Mouse (Mus musculus): Measurements from ENCODE around the gene Mtus2. TPM values are rescaled to one million over a fixed set of nuclear protein-coding genes. Genes with fewer than 3 reads are reported as not detected.

The Mtus2 gene
- polyA plus RNA-seq, 1 experiment from 2014 or later: 15.5 TPM

- Histone ChIP-seq H3K27me3 (replicated peaks) (0 out of 2 replicates have a peak, but pooled peaks cover 4% of the 10 kb centered on the region), H3K4me3 (replicated peaks) (no peak overlapping the region), H3K36me3 (no peaks in the 10 kb centered on the region), H3K4me2 (no peak overlapping the region), H3K4me1 (no peaks in the 10 kb centered on the region), H3K9me3 (no peaks in the 10 kb centered on the region), H3K27ac (no peak overlapping the region), H3K9ac (no peak overlapping the region)
- ATAC-seq (ENCODE audit: insufficient read depth, low FRiP score, low read depth): no peak
Observed at GRCm38 (mm10) chr5:148239067-148239466, 281.9 kb downstream of the Mtus2 start.

GRCm38 (mm10) chr5:148239757-148240156 is 282.6 kb downstream of the Mtus2 start:
- Histone ChIP-seq H3K4me2 (no peak overlapping the region), H3K27ac (no peak overlapping the region)
- WGBS: 38% methylated on average over 2 of the region's 2 CpGs

GRCm38 (mm10) chr5:148241932-148242331 is 284.8 kb downstream of the Mtus2 start:
- H3K36me3 ChIP-seq: no peaks in the 10 kb centered on the region
- no peak for ATAC-seq (ENCODE audit: insufficient read depth, low FRiP score, low read depth)

More at GRCm38 (mm10) chr5:148239757-148240156, 282.6 kb downstream of the Mtus2 start:
- Histone ChIP-seq H3K9me3 (no peaks in the 10 kb centered on the region), H3K27me3 (replicated peaks) (0 out of 2 replicates have a peak, but pooled peaks cover 4% of the 10 kb centered on the region), H3K9ac (no peak overlapping the region), H3K36me3 (no peaks in the 10 kb centered on the region), H3K4me1 (no peaks in the 10 kb centered on the region), H3K4me3 (replicated peaks) (no peak overlapping the region)
- ATAC-seq (ENCODE audit: insufficient read depth, low FRiP score, low read depth): no peak

GRCm38 (mm10) chr5:148244471-148244870 is 287.4 kb downstream of the Mtus2 start:
- Histone ChIP-seq H3K4me3 (replicated peaks) (no peak overlapping the region), H3K36me3 (no peaks in the 10 kb centered on the region), H3K9ac (no peak overlapping the region), H3K27ac (no peak overlapping the region), H3K27me3 (replicated peaks) (no peaks in the 10 kb centered on the region), H3K9me3 (no peaks in the 10 kb centered on the region), H3K4me2 (no peak overlapping the region), H3K4me1 (no peaks in the 10 kb centered on the region)
- no peak for ATAC-seq (ENCODE audit: insufficient read depth, low FRiP score, low read depth)
- WGBS: 30% methylated on average over 1 of the region's 1 CpGs

More at GRCm38 (mm10) chr5:148241932-148242331, 284.8 kb downstream of the Mtus2 start:
- WGBS: 8% methylated on average over 7 of the region's 7 CpGs
- H3K9ac ChIP-seq: no peak overlapping the region
- H3K9me3 ChIP-seq: no peaks in the 10 kb centered on the region
- H3K4me2 ChIP-seq: no peak overlapping the region
- H3K27ac ChIP-seq: no peak overlapping the region
- H3K4me3 ChIP-seq (replicated peaks): no peak overlapping the region
- H3K27me3 ChIP-seq (replicated peaks): 0 out of 2 replicates have a peak, but pooled peaks cover 4% of the 10 kb centered on the region
- no peaks in the 10 kb centered on the region for H3K4me1 ChIP-seq

- H3K27ac ChIP-seq: no peak overlapping the region
- ATAC-seq (ENCODE audit: insufficient read depth, low FRiP score, low read depth): no peak
- no peaks in the 10 kb centered on the region for H3K27me3 ChIP-seq (replicated peaks)
- H3K4me3 ChIP-seq (replicated peaks): no peak overlapping the region
- no peaks in the 10 kb centered on the region for H3K4me1 ChIP-seq
- no peaks in the 10 kb centered on the region for H3K9me3 ChIP-seq
- H3K36me3 ChIP-seq: no peaks in the 10 kb centered on the region
- no peak overlapping the region for H3K4me2 ChIP-seq
- WGBS: 83% methylated on average over 2 of the region's 2 CpGs
- no peak overlapping the region for H3K9ac ChIP-seq
Observed at GRCm38 (mm10) chr5:148245386-148245785, 288.3 kb downstream of the Mtus2 start.

GRCm38 (mm10) chr5:148248236-148248635 is 291.1 kb downstream of the Mtus2 start:
- Histone ChIP-seq H3K27me3 (replicated peaks) (no peaks in the 10 kb centered on the region), H3K27ac (no peak overlapping the region), H3K4me2 (no peak overlapping the region), H3K36me3 (no peaks in the 10 kb centered on the region), H3K9me3 (no peaks in the 10 kb centered on the region), H3K4me1 (no peaks in the 10 kb centered on the region), H3K4me3 (replicated peaks) (no peak overlapping the region), H3K9ac (no peak overlapping the region)
- 35% methylated on average over 2 of the region's 2 CpGs for WGBS
- no peak for ATAC-seq (ENCODE audit: insufficient read depth, low FRiP score, low read depth)

GRCm38 (mm10) chr5:148251847-148252246 is 294.7 kb downstream of the Mtus2 start:
- Histone ChIP-seq H3K27me3 (replicated peaks) (no peaks in the 10 kb centered on the region), H3K27ac (no peak overlapping the region), H3K9ac (no peak overlapping the region), H3K4me3 (replicated peaks) (no peak overlapping the region), H3K9me3 (no peaks in the 10 kb centered on the region), H3K4me2 (no peak overlapping the region), H3K4me1 (no peaks in the 10 kb centered on the region), H3K36me3 (no peaks in the 10 kb centered on the region)
- no peak for ATAC-seq (ENCODE audit: insufficient read depth, low FRiP score, low read depth)

- Histone ChIP-seq H3K36me3 (no peaks in the 10 kb centered on the region), H3K27me3 (replicated peaks) (no peaks in the 10 kb centered on the region), H3K4me2 (no peak overlapping the region), H3K4me1 (peaks cover 4% of the 10 kb centered on the region; the same call in 1 of the 2 replicates), H3K9me3 (no peaks in the 10 kb centered on the region), H3K9ac (no peak overlapping the region), H3K27ac (no peak overlapping the region), H3K4me3 (replicated peaks) (no peak overlapping the region)
- WGBS: 82% methylated on average over 7 of the region's 7 CpGs
- no peak for ATAC-seq (ENCODE audit: insufficient read depth, low FRiP score, low read depth)
Observed at GRCm38 (mm10) chr5:148262016-148262415, 304.9 kb downstream of the Mtus2 start.

GRCm38 (mm10) chr5:148264819-148265707 is 307.9 kb downstream of the Mtus2 start:
- peak; percentile 65; the same call in 1 of the 2 replicates for ATAC-seq (ENCODE audit: insufficient read depth, low FRiP score, low read depth)

GRCm38 (mm10) chr5:148266841-148267240 is 309.7 kb downstream of the Mtus2 start:
- Histone ChIP-seq H3K36me3 (no peaks in the 10 kb centered on the region), H3K27me3 (replicated peaks) (no peaks in the 10 kb centered on the region), H3K4me2 (no peak overlapping the region), H3K9ac (no peak overlapping the region), H3K4me1 (peaks cover 4% of the 10 kb centered on the region; the same call in 1 of the 2 replicates), H3K4me3 (replicated peaks) (no peak overlapping the region), H3K27ac (no peak overlapping the region), H3K9me3 (no peaks in the 10 kb centered on the region)
- no peak for ATAC-seq (ENCODE audit: insufficient read depth, low FRiP score, low read depth)
- WGBS: 75% methylated on average over 2 of the region's 2 CpGs

More at GRCm38 (mm10) chr5:148264819-148265707, 307.9 kb downstream of the Mtus2 start:
- peak overlapping the region; percentile 8; the same call in 1 of the 2 replicates for H3K9ac ChIP-seq
- 1% methylated on average over 32 of the region's 32 CpGs for WGBS
- H3K27me3 ChIP-seq (replicated peaks): no peaks in the 10 kb centered on the region
- peak overlapping the region; percentile 51 for H3K4me3 ChIP-seq (replicated peaks)
- H3K9me3 ChIP-seq: no peaks in the 10 kb centered on the region
- H3K36me3 ChIP-seq: no peaks in the 10 kb centered on the region
- peaks cover 4% of the 10 kb centered on the region; the same call in 1 of the 2 replicates for H3K4me1 ChIP-seq
- 0 out of 2 replicates have a peak overlapping the region, but pooled peaks have one; percentile 13 for H3K27ac ChIP-seq
- H3K4me2 ChIP-seq: peak overlapping the region; percentile 72

GRCm38 (mm10) chr5:148267446-148267845 is 310.3 kb downstream of the Mtus2 start:
- Histone ChIP-seq H3K4me1 (peaks cover 4% of the 10 kb centered on the region; the same call in 1 of the 2 replicates), H3K9ac (no peak overlapping the region), H3K4me3 (replicated peaks) (no peak overlapping the region), H3K27me3 (replicated peaks) (no peaks in the 10 kb centered on the region), H3K9me3 (no peaks in the 10 kb centered on the region), H3K27ac (no peak overlapping the region), H3K36me3 (no peaks in the 10 kb centered on the region), H3K4me2 (no peak overlapping the region)
- no peak for ATAC-seq (ENCODE audit: insufficient read depth, low FRiP score, low read depth)
- 59% methylated on average over 4 of the region's 4 CpGs for WGBS

GRCm38 (mm10) chr5:148272065-148272464 is 314.9 kb downstream of the Mtus2 start:
- Histone ChIP-seq H3K9ac (no peak overlapping the region), H3K27me3 (replicated peaks) (no peaks in the 10 kb centered on the region), H3K4me3 (replicated peaks) (no peak overlapping the region), H3K4me2 (no peak overlapping the region), H3K36me3 (no peaks in the 10 kb centered on the region), H3K4me1 (no peaks in the 10 kb centered on the region), H3K9me3 (no peaks in the 10 kb centered on the region), H3K27ac (no peak overlapping the region)
- WGBS: 44% methylated on average over 6 of the region's 6 CpGs
- ATAC-seq (ENCODE audit: insufficient read depth, low FRiP score, low read depth): peak; percentile 78
